Mouse (Mus musculus) bone marrow, adult 2 months (tissue): ENCODE measurements at regions not wholly inside any gene's neighbourhood (a gene's known extent, or its start where the extent isn't known, plus 50 kb on each side); places are given as distances from the start of the nearest gene placed in this dataset.

Source experiments
- CTCF ChIP-seq: fragments of 200-500 bp; IDR thresholded peaks from 2 replicates; pipeline ENCODE4 v1.5.1; 2011; ENCODE audit warnings: low read length, control low read depth; ENCODE audit not compliant: control insufficient read depth, insufficient read depth
- POLR2A ChIP-seq: fragments of 200-500 bp; IDR thresholded peaks from 2 replicates; pipeline ENCODE4 v1.6.1; 2011; ENCODE audit warnings: low read depth, mild to moderate bottlenecking, control low read depth, low read length, borderline replicate concordance; ENCODE audit not compliant: control insufficient read depth

- TF ChIP-seq CTCF (no peak), POLR2A (no peak)
Observed at GRCm38 (mm10) chr14:24772129-24772528, 285.2 kb downstream of the Rps24 start.
